Mouse (Mus musculus): Measurements from ENCODE around the gene Lactbl1. TPM values are rescaled to one million over a fixed set of nuclear protein-coding genes. Genes with fewer than 3 reads are reported as not detected.
A peak's percentile ranks its signal among the peaks of the same experiment; 100 is the strongest.

Lactbl1 gene
- polyA plus RNA-seq, 1 experiment from 2014 or later: not detected

DNA sequence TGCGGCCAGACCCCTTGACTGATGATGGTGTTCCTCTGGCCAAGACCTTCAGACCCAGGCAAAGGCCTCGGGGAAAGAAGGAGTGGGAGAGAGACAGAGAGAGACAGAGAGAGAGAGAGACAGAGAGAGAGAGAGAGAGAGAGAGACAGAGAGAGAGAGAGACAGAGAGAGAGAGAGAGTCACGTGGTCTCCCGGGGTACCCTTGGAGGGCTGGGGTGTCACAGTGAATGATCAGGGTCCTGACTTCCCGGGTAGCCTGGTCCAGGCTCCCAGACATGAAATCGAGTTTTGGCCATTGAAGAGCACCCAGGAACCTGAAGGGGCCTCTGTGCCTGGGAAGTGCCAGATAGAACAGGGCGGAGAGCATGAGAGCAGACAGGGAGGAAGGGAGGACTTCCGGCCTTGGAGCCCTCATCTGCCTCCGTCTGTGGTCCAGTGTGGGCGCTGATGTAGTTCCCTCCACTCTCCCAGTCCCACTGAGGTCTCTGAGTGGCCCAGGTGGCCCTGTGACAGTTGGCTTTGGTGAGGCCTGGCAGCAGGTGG is 31.3 kb downstream of the Lactbl1 start:
- Histone ChIP-seq H3K27me3 (replicated peaks; ENCODE audit: control insufficient read depth, insufficient read depth, low read length) (no peaks in the 10 kb centered on the region), H3K27ac (replicated peaks; ENCODE audit: low read depth, low read length) (no peak overlapping the region), H3K4me1 (ENCODE audit: control insufficient read depth, insufficient read depth, low read length) (peaks cover 12% of the 10 kb centered on the region), H3K9ac (ENCODE audit: low read depth, low read length) (no peak overlapping the region), H3K4me3 (ENCODE audit: low read depth, low read length) (no peak overlapping the region), H3K4me2 (ENCODE audit: low read depth, low read length) (no peak overlapping the region), H3K9me3 (ENCODE audit: control insufficient read depth, low read length) (no peaks in the 10 kb centered on the region), H3K36me3 (ENCODE audit: control insufficient read depth, insufficient read depth, low read length) (peaks cover 38% of the 10 kb centered on the region)
- WGBS: 78% methylated on average over 10 of the region's 10 CpGs
- DNase-seq (ENCODE audit: low spot score) (no peak), ATAC-seq (ENCODE audit: low read depth) (no peak)

DNA sequence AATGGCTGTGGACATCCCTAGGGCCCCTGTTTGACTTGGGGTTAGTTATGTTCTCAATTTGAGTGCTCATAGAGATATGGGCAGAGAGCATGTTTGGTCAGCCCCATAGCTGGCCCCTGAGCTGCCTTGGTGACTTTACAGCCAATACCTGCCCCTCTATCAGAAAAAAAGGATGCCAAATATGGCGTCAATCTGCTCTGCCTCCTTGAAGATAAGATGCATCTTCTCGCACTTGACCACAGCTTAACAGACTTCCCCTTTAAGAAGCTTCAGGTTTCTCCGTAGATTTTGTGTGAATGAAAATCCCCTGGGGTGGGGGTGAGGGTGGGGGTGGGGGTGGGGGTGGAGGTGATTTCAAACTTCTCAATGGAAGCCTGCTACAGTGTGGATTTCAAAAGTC is 35.5 kb downstream of the Lactbl1 start:
- Histone ChIP-seq H3K9ac (ENCODE audit: low read depth, low read length) (no peak overlapping the region), H3K27me3 (replicated peaks; ENCODE audit: control insufficient read depth, insufficient read depth, low read length) (no peaks in the 10 kb centered on the region), H3K9me3 (ENCODE audit: control insufficient read depth, low read length) (no peaks in the 10 kb centered on the region), H3K4me2 (ENCODE audit: low read depth, low read length) (no peak overlapping the region), H3K4me3 (ENCODE audit: low read depth, low read length) (no peak overlapping the region), H3K4me1 (ENCODE audit: control insufficient read depth, insufficient read depth, low read length) (no peaks in the 10 kb centered on the region), H3K27ac (replicated peaks; ENCODE audit: low read depth, low read length) (no peak overlapping the region), H3K36me3 (ENCODE audit: control insufficient read depth, insufficient read depth, low read length) (peaks cover 65% of the 10 kb centered on the region)
- ATAC-seq (ENCODE audit: low read depth) (no peak), DNase-seq (ENCODE audit: low spot score) (no peak)
- WGBS: 74% methylated on average over 3 of the region's 3 CpGs

DNA sequence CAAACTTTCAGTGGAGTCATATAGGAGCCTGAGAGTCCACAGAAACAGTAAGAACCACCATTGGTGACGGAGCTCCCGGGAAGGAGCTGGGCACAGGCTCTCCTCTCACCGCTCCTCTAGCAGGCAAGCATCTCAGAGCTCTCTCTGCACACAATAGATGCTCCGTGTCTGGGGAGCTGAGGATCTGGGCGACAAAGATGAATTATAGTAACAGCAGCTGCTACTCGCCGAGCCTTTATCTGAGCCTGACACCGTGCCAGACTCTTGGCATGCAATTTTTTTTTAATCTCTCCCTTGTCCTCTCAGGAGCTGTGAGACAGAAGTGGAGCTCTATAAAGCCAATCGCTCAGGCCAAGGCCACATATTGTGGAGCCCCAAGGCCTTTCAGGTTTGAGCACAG is 42.6 kb downstream of the Lactbl1 start:
- no peak for DNase-seq (ENCODE audit: low spot score)
- peaks cover 52% of the 10 kb centered on the region for H3K36me3 ChIP-seq (ENCODE audit: control insufficient read depth, insufficient read depth, low read length)
- WGBS: 90% methylated on average over 9 of the region's 9 CpGs
- no peak overlapping the region for H3K4me2 ChIP-seq (ENCODE audit: low read depth, low read length)
- no peaks in the 10 kb centered on the region for H3K27me3 ChIP-seq (replicated peaks; ENCODE audit: control insufficient read depth, insufficient read depth, low read length)
- H3K9ac ChIP-seq (ENCODE audit: low read depth, low read length): no peak overlapping the region
- H3K4me1 ChIP-seq (ENCODE audit: control insufficient read depth, insufficient read depth, low read length): no peaks in the 10 kb centered on the region
- 0 out of 2 replicates have a peak, but pooled peaks cover 3% of the 10 kb centered on the region for H3K9me3 ChIP-seq (ENCODE audit: control insufficient read depth, low read length)
- H3K4me3 ChIP-seq (ENCODE audit: low read depth, low read length): no peak overlapping the region
- no peak overlapping the region for H3K27ac ChIP-seq (replicated peaks; ENCODE audit: low read depth, low read length)
- ATAC-seq (ENCODE audit: low read depth): no peak

DNA sequence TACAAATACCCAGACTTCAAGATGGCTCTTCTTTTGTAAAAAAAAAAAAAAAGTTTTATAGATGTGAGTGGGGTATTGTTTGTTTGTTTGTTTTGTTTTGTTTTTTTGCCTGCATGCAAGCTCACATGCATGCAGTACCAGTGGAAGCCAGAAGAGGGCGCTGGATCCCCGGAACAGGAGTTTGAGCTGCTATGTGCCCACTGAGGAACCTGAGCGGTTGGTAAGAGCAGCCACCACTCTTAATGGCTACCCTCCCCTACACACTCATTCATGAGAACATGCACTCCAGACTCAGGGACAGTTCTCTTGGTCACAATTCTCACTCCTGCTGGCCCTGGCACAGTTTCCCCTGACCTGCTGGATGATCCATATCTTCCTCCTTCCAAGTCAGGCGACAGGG is 43.6 kb downstream of the Lactbl1 start:
- DNase-seq (ENCODE audit: low spot score) (no peak), ATAC-seq (ENCODE audit: low read depth) (no peak)
- Histone ChIP-seq H3K36me3 (ENCODE audit: control insufficient read depth, insufficient read depth, low read length) (peaks cover 49% of the 10 kb centered on the region), H3K9me3 (ENCODE audit: control insufficient read depth, low read length) (0 out of 2 replicates have a peak, but pooled peaks cover 3% of the 10 kb centered on the region), H3K9ac (ENCODE audit: low read depth, low read length) (no peak overlapping the region), H3K27me3 (replicated peaks; ENCODE audit: control insufficient read depth, insufficient read depth, low read length) (no peaks in the 10 kb centered on the region), H3K4me3 (ENCODE audit: low read depth, low read length) (no peak overlapping the region), H3K27ac (replicated peaks; ENCODE audit: low read depth, low read length) (no peak overlapping the region), H3K4me1 (ENCODE audit: control insufficient read depth, insufficient read depth, low read length) (no peaks in the 10 kb centered on the region), H3K4me2 (ENCODE audit: low read depth, low read length) (no peak overlapping the region)
- WGBS: 70% methylated on average over 4 of the region's 4 CpGs

DNA sequence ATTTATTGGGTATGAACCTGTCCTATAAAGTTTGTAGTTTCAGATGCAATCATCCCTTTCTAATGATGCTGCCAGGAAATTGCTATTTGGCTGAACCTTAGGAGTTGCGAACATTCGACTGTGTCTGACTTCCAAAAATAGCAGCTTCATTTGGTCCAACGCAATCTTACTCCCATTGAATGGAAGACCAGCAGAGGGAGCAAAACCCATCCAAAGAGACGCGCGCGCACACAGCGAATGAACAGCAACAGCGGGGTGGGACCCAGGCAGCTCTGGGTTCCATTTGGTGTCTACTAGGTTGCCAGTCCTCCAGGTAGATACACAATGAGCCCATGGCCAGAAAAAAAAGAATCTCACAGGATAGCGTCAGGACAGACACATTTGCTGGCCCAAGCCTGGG is 45.3 kb downstream of the Lactbl1 start:
- DNase-seq (ENCODE audit: low spot score): no peak
- H3K9ac ChIP-seq (ENCODE audit: low read depth, low read length): no peak overlapping the region
- no peak overlapping the region for H3K4me2 ChIP-seq (ENCODE audit: low read depth, low read length)
- H3K9me3 ChIP-seq (ENCODE audit: control insufficient read depth, low read length): 0 out of 2 replicates have a peak, but pooled peaks cover 3% of the 10 kb centered on the region
- WGBS: 62% methylated on average over 10 of the region's 10 CpGs
- no peaks in the 10 kb centered on the region for H3K4me1 ChIP-seq (ENCODE audit: control insufficient read depth, insufficient read depth, low read length)
- no peak for ATAC-seq (ENCODE audit: low read depth)
- peaks cover 57% of the 10 kb centered on the region for H3K36me3 ChIP-seq (ENCODE audit: control insufficient read depth, insufficient read depth, low read length)
- no peak overlapping the region for H3K4me3 ChIP-seq (ENCODE audit: low read depth, low read length)
- no peaks in the 10 kb centered on the region for H3K27me3 ChIP-seq (replicated peaks; ENCODE audit: control insufficient read depth, insufficient read depth, low read length)
- H3K27ac ChIP-seq (replicated peaks; ENCODE audit: low read depth, low read length): no peak overlapping the region

DNA sequence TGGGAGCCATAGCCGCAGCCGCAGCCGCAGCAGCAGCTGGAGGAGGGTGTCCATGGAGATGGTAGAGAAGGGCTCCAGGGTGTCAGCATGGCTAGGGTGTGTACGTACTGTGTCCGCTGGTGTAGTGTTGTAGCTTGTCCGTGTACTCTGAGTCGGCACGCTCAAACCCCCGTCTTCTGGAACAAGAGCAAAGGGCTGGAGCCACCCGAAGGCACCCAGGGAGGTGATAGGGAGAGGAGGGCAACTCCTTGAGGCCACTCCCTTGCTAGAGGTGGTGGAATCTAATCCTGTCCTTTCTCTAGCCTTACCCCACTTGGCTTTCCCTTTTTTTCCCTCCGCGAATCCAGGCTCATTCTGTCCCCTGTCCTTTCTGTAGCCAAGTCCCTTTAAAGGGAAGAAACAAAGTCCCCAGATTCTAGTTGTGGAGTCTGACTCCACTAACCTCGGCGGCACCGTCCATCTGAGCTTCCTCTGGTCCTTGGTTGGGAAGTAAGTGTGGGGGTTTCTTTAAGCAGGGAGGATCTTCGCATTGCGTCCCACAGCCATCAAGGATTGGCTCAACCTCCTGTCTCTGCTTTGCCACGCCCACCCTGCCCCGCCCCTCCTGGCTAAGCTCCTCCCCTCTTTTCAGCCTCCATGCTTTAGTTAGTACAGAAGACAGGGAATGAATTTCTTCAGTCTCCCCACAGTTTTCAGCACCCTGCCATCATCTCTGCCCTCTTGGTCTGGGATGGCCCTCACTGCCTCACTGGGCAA is 50.1 kb downstream of the Lactbl1 start:
- no peak overlapping the region for H3K9ac ChIP-seq (ENCODE audit: low read depth, low read length)
- no peaks in the 10 kb centered on the region for H3K4me1 ChIP-seq (ENCODE audit: control insufficient read depth, insufficient read depth, low read length)
- peaks cover 53% of the 10 kb centered on the region for H3K36me3 ChIP-seq (ENCODE audit: control insufficient read depth, insufficient read depth, low read length)
- H3K27ac ChIP-seq (replicated peaks; ENCODE audit: low read depth, low read length): no peak overlapping the region
- no peaks in the 10 kb centered on the region for H3K9me3 ChIP-seq (ENCODE audit: control insufficient read depth, low read length)
- DNase-seq (ENCODE audit: low spot score) (no peak), ATAC-seq (ENCODE audit: low read depth) (no peak)
- H3K4me3 ChIP-seq (ENCODE audit: low read depth, low read length): no peak overlapping the region
- no peak overlapping the region for H3K4me2 ChIP-seq (ENCODE audit: low read depth, low read length)
- WGBS: 92% methylated on average over 19 of the region's 19 CpGs
- H3K27me3 ChIP-seq (replicated peaks; ENCODE audit: control insufficient read depth, insufficient read depth, low read length): no peaks in the 10 kb centered on the region

DNA sequence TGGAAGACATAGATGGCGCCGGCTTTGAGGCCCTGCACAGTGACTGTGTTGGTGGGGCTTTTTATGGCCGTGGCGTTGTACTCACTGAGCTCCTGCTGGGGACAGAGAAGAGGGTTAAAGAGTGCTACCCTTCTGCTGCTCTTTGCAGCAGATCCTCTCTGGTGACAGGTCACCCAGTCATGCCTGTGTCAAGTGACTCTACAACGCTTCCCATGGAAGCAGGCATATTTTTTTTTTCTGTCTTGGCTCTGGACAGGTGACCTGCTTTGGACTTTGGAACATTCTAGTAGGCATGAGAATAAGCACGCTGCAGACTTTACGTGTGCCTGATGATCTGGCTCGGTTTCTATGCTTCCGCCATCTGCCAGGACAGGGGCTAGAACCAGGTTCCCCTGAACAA is 53.0 kb downstream of the Lactbl1 start:
- H3K4me3 ChIP-seq (ENCODE audit: low read depth, low read length): no peak overlapping the region
- H3K27ac ChIP-seq (replicated peaks; ENCODE audit: low read depth, low read length): no peak overlapping the region
- no peaks in the 10 kb centered on the region for H3K4me1 ChIP-seq (ENCODE audit: control insufficient read depth, insufficient read depth, low read length)
- H3K9me3 ChIP-seq (ENCODE audit: control insufficient read depth, low read length): no peaks in the 10 kb centered on the region
- no peaks in the 10 kb centered on the region for H3K27me3 ChIP-seq (replicated peaks; ENCODE audit: control insufficient read depth, insufficient read depth, low read length)
- DNase-seq (ENCODE audit: low spot score): no peak
- ATAC-seq (ENCODE audit: low read depth): no peak
- no peak overlapping the region for H3K9ac ChIP-seq (ENCODE audit: low read depth, low read length)
- 96% methylated on average over 9 of the region's 9 CpGs for WGBS
- no peak overlapping the region for H3K4me2 ChIP-seq (ENCODE audit: low read depth, low read length)
- peaks cover 33% of the 10 kb centered on the region for H3K36me3 ChIP-seq (ENCODE audit: control insufficient read depth, insufficient read depth, low read length)

DNA sequence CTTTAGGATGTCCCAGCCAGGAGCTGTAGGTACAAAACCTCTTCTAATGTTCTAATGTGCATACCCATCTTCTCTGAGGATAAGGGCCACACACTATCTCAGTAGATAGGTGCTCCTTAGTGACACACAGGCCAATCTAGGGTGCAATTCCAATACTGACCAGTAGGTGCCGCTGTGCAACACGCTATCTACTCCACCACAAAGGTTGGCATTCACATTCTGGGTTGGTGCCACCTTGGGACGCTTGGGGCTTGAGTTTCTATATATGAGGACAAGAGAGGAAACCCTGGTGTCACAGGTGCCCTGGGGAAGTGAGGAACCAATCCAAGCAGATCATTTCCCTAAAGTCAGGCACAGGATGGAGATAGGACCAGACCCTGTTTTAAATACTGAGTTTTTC is 56.1 kb downstream of the Lactbl1 start:
- no peak overlapping the region for H3K9ac ChIP-seq (ENCODE audit: low read depth, low read length)
- H3K27ac ChIP-seq (replicated peaks; ENCODE audit: low read depth, low read length): no peak overlapping the region
- no peaks in the 10 kb centered on the region for H3K4me1 ChIP-seq (ENCODE audit: control insufficient read depth, insufficient read depth, low read length)
- no peaks in the 10 kb centered on the region for H3K27me3 ChIP-seq (replicated peaks; ENCODE audit: control insufficient read depth, insufficient read depth, low read length)
- WGBS: 4% methylated on average over 3 of the region's 3 CpGs
- no peak overlapping the region for H3K4me2 ChIP-seq (ENCODE audit: low read depth, low read length)
- no peak overlapping the region for H3K4me3 ChIP-seq (ENCODE audit: low read depth, low read length)
- no peaks in the 10 kb centered on the region for H3K9me3 ChIP-seq (ENCODE audit: control insufficient read depth, low read length)
- ATAC-seq (ENCODE audit: low read depth): peak; percentile 68
- peaks cover 15% of the 10 kb centered on the region for H3K36me3 ChIP-seq (ENCODE audit: control insufficient read depth, insufficient read depth, low read length)
- DNase-seq (ENCODE audit: low spot score): peak; percentile 86

DNA sequence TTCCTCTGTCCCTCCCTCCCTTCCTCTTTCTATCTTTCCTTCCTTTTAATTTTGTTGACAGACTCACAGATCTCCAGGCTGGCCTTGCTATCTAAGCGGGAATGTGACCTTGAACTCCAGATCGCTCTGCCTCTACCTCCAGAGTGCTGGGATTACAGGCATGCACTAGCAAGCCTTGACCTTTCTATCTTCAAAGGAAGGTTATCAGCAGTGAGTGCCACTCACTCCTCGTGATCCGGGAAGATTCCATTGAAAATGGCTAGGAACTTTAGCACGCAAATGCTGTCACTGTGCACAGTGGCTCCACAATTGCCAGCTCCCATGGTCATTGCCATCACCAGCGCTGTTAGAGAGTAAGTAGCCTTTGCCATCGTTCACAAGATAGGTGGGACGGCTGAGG is 56.8 kb downstream of the Lactbl1 start:
- Histone ChIP-seq H3K9ac (ENCODE audit: low read depth, low read length) (no peak overlapping the region), H3K36me3 (ENCODE audit: control insufficient read depth, insufficient read depth, low read length) (peaks cover 10% of the 10 kb centered on the region), H3K27ac (replicated peaks; ENCODE audit: low read depth, low read length) (no peak overlapping the region), H3K4me1 (ENCODE audit: control insufficient read depth, insufficient read depth, low read length) (no peaks in the 10 kb centered on the region), H3K27me3 (replicated peaks; ENCODE audit: control insufficient read depth, insufficient read depth, low read length) (no peaks in the 10 kb centered on the region), H3K4me3 (ENCODE audit: low read depth, low read length) (no peak overlapping the region), H3K4me2 (ENCODE audit: low read depth, low read length) (no peak overlapping the region), H3K9me3 (ENCODE audit: control insufficient read depth, low read length) (no peaks in the 10 kb centered on the region)
- WGBS: 76% methylated on average over 8 of the region's 8 CpGs
- no peak for DNase-seq (ENCODE audit: low spot score)
- ATAC-seq (ENCODE audit: low read depth): no peak

All from embryonic facial prominence, embryonic 14.5 days (tissue).